ENCODE assay signal across 25 mouse cellular contexts in genomic region chr2:113018278-113018677, GRCm38 (mm10).
"Had no signal": no experiment of that assay in that cellular context is flagged by ENCODE, and none has a peak within 500 bp of the region (broad histone marks: within the 10 kb centered on the region; RNA-seq: fewer than 3 reads in every experiment).

No protein-coding gene starts in this region.

- H3K4me2 ChIP-seq: heart, embryonic 13.5 days; heart, embryonic 15.5 days; hindbrain, embryonic 13.5 days; hindbrain, embryonic 15.5 days; kidney, embryonic 15.5 days; limb, embryonic 13.5 days; limb, embryonic 15.5 days had no signal

- H3K27ac ChIP-seq: gastrocnemius, adult 2 months; heart, embryonic 10.5 days; heart, embryonic 13.5 days; heart, embryonic 15.5 days; hindbrain, embryonic 13.5 days; hindbrain, embryonic 15.5 days; hindbrain, postnatal 0 days; kidney, embryonic 15.5 days; kidney, postnatal 0 days; limb, embryonic 13.5 days; limb, embryonic 15.5 days had no signal

- DNase-seq: gastrocnemius, adult 2 months; gastrocnemius, postnatal 10 days; gastrocnemius, postnatal 25 days; heart, adult 18-20 months; heart, postnatal 14 days; heart, postnatal 36 days; kidney, adult 11 months; kidney, adult 2 months; kidney, adult 9 months; kidney, postnatal 14 days; kidney, postnatal 36 days; layer of hippocampus, adult 9-11 months; layer of hippocampus, postnatal 36 days; left cerebral cortex, postnatal 4 days had no signal

- H3K4me3 ChIP-seq: gastrocnemius, adult 2 months; heart, embryonic 10.5 days; heart, embryonic 13.5 days; heart, embryonic 15.5 days; hindbrain, embryonic 13.5 days; hindbrain, embryonic 15.5 days; kidney, embryonic 15.5 days; limb, embryonic 13.5 days; limb, embryonic 15.5 days had no signal

- H3K4me1 ChIP-seq: heart, embryonic 10.5 days; heart, embryonic 13.5 days; heart, embryonic 15.5 days; hindbrain, embryonic 13.5 days; hindbrain, embryonic 15.5 days; kidney, embryonic 15.5 days; limb, embryonic 13.5 days; limb, embryonic 15.5 days had no signal

- H3K9ac ChIP-seq: heart, embryonic 13.5 days; heart, embryonic 15.5 days; hindbrain, embryonic 13.5 days; hindbrain, embryonic 15.5 days; kidney, embryonic 15.5 days; limb, embryonic 13.5 days; limb, embryonic 15.5 days had no signal

- H3K27me3 ChIP-seq: heart, embryonic 13.5 days; heart, embryonic 15.5 days; hindbrain, embryonic 13.5 days; hindbrain, embryonic 15.5 days; kidney, embryonic 15.5 days; limb, embryonic 13.5 days; limb, embryonic 15.5 days had no signal

- H3K36me3 ChIP-seq: heart, embryonic 10.5 days; heart, embryonic 13.5 days; heart, embryonic 15.5 days; hindbrain, embryonic 13.5 days; hindbrain, embryonic 15.5 days; kidney, embryonic 15.5 days; limb, embryonic 13.5 days; limb, embryonic 15.5 days had no signal

- H3K9me3 ChIP-seq: heart, embryonic 10.5 days; heart, embryonic 13.5 days; heart, embryonic 15.5 days; hindbrain, embryonic 13.5 days; hindbrain, embryonic 15.5 days; kidney, embryonic 15.5 days; limb, embryonic 13.5 days; limb, embryonic 15.5 days had no signal

- ATAC-seq: hindbrain, postnatal 0 days; intestine, embryonic 16.5 days had no signal
